Mouse (Mus musculus) midbrain, postnatal 0 days (tissue): ENCODE measurements at regions not wholly inside any gene's neighbourhood (a gene's known extent, or its start where the extent isn't known, plus 50 kb on each side); places are given as distances from the start of the nearest gene placed in this dataset.

Experiments used
- ATAC-seq: fragments of 200-750 bp; cut with Nextera tagmentation; 2 replicates; pipeline ENCODE4 v1.8.0; 2017; ENCODE audit warnings: moderate number of reproducible peaks, mild to moderate bottlenecking, moderate TSS enrichment, moderate library complexity; ENCODE audit not compliant: low FRiP score
- DNase-seq: peaks from one replicate; pipeline ENCODE4 v3.0.0-alpha.2; 2015; ENCODE audit warnings: low spot score
- H3K27ac ChIP-seq: fragments of 300-500 bp; sonication (generic); 2 replicates; pipeline ENCODE4 v1.5.1; 2014; ENCODE audit warnings: low read depth, mild to moderate bottlenecking, low read length, mixed read lengths
- H3K27me3 ChIP-seq: fragments of 300-500 bp; sonication (generic); 2 replicates; pipeline ENCODE4 v1.6.1; 2014; ENCODE audit warnings: low read length, control low read depth, mixed read lengths; ENCODE audit not compliant: insufficient read depth
- H3K36me3 ChIP-seq: fragments of 300-500 bp; sonication (generic); 2 replicates; pipeline ENCODE4 v1.6.1; 2014; ENCODE audit warnings: low read length, control low read depth, mixed read lengths; ENCODE audit not compliant: insufficient read depth
- H3K4me1 ChIP-seq: fragments of 300-500 bp; sonication (generic); 2 replicates; pipeline ENCODE4 v1.6.1; 2014; ENCODE audit warnings: mild to moderate bottlenecking, control low read depth, antibody characterized with exemption, low read length, mixed read lengths; ENCODE audit not compliant: insufficient read depth
- H3K4me2 ChIP-seq: fragments of 300-500 bp; sonication (generic); 2 replicates; pipeline ENCODE4 v1.6.1; 2014; ENCODE audit warnings: low read depth, mild to moderate bottlenecking, low read length, mixed read lengths; ENCODE audit not compliant: poor library complexity, severe bottlenecking
- H3K4me3 ChIP-seq: fragments of 300-500 bp; sonication (generic); 2 replicates; pipeline ENCODE4 v1.5.1; 2014; ENCODE audit warnings: low read depth, mild to moderate bottlenecking, low read length, moderate library complexity
- H3K9ac ChIP-seq: fragments of 300-500 bp; sonication (generic); replicated peaks from 2 replicates; pipeline ENCODE4 v1.6.1; 2014; ENCODE audit warnings: mild to moderate bottlenecking, low read length, moderate library complexity, mixed read lengths; ENCODE audit not compliant: poor library complexity, severe bottlenecking
- H3K9me3 ChIP-seq: fragments of 300-500 bp; sonication (generic); 2 replicates; pipeline ENCODE4 v1.6.1; 2016; ENCODE audit warnings: low read length, control low read depth
- CTCF ChIP-seq: IDR thresholded peaks from 2 replicates; pipeline ENCODE4 v1.5.1; 2016; ENCODE audit warnings: antibody characterized with exemption, mild to moderate bottlenecking
- WGBS: fragments of 180-500 bp; shearing (Covaris S2); extraction: QIAGEN DNeasy Blood & Tissue Kit; methylation state at CpG from one replicate; pipeline ENCODE4 v1.1.7; 2014; 5-methylcytosine and 5-hydroxymethylcytosine counted together

GRCm38 (mm10) chr15:62056889-62057288, 1134.1 kb upstream of the A1bg start:
- 95% methylated on average over 11 of the region's 11 CpGs for WGBS
- Histone ChIP-seq H3K9ac (no peak overlapping the region), H3K27ac (no peak overlapping the region), H3K4me1 (no peaks in the 10 kb centered on the region), H3K36me3 (no peaks in the 10 kb centered on the region), H3K9me3 (no peaks in the 10 kb centered on the region), H3K4me2 (no peak overlapping the region), H3K27me3 (no peaks in the 10 kb centered on the region), H3K4me3 (no peak overlapping the region)
- TF ChIP-seq CTCF = no peak
- ATAC-seq (no peak), DNase-seq (no peak)

- no peak overlapping the region for H3K4me2 ChIP-seq
- H3K27ac ChIP-seq = no peak overlapping the region
- no peaks in the 10 kb centered on the region for H3K36me3 ChIP-seq
- no peaks in the 10 kb centered on the region for H3K9me3 ChIP-seq
- no peak overlapping the region for H3K9ac ChIP-seq
- no peaks in the 10 kb centered on the region for H3K27me3 ChIP-seq
- 86% methylated on average over 3 of the region's 3 CpGs for WGBS
- no peak for TF ChIP-seq CTCF
- H3K4me1 ChIP-seq = no peaks in the 10 kb centered on the region
- no peak for DNase-seq
- no peak overlapping the region for H3K4me3 ChIP-seq
- ATAC-seq = no peak
Measured at GRCm38 (mm10) chr15:62056401-62056800, 1133.6 kb upstream of the A1bg start.

GRCm38 (mm10) chr15:62055011-62055410, 1132.2 kb upstream of the A1bg start:
- Histone ChIP-seq H3K27ac (no peak overlapping the region), H3K36me3 (no peaks in the 10 kb centered on the region), H3K4me2 (no peak overlapping the region), H3K9me3 (no peaks in the 10 kb centered on the region), H3K4me1 (no peaks in the 10 kb centered on the region), H3K4me3 (no peak overlapping the region), H3K27me3 (no peaks in the 10 kb centered on the region), H3K9ac (no peak overlapping the region)
- DNase-seq = no peak
- TF ChIP-seq CTCF = no peak
- no peak for ATAC-seq
- 90% methylated on average over 2 of the region's 2 CpGs for WGBS

GRCm38 (mm10) chr15:62053420-62054239, 1130.8 kb upstream of the A1bg start:
- TF ChIP-seq CTCF = no peak
- H3K4me2 ChIP-seq = no peak overlapping the region
- H3K36me3 ChIP-seq = no peaks in the 10 kb centered on the region
- WGBS = 87% methylated on average over 8 of the region's 8 CpGs
- no peak overlapping the region for H3K4me3 ChIP-seq
- no peaks in the 10 kb centered on the region for H3K9me3 ChIP-seq
- no peak overlapping the region for H3K9ac ChIP-seq
- H3K4me1 ChIP-seq = no peaks in the 10 kb centered on the region
- no peaks in the 10 kb centered on the region for H3K27me3 ChIP-seq
- no peak for ATAC-seq
- no peak overlapping the region for H3K27ac ChIP-seq
- DNase-seq = no peak

- H3K4me2 ChIP-seq = no peak overlapping the region
- no peaks in the 10 kb centered on the region for H3K9me3 ChIP-seq
- DNase-seq = no peak
- H3K4me3 ChIP-seq = no peak overlapping the region
- no peak overlapping the region for H3K9ac ChIP-seq
- TF ChIP-seq CTCF = no peak
- no peak overlapping the region for H3K27ac ChIP-seq
- ATAC-seq = no peak
- H3K4me1 ChIP-seq = no peaks in the 10 kb centered on the region
- no peaks in the 10 kb centered on the region for H3K27me3 ChIP-seq
- 84% methylated on average over 9 of the region's 9 CpGs for WGBS
- no peaks in the 10 kb centered on the region for H3K36me3 ChIP-seq
Measured at GRCm38 (mm10) chr15:62049416-62049815, 1126.6 kb upstream of the A1bg start.

- TF ChIP-seq CTCF = no peak
- Histone ChIP-seq H3K4me3 (no peak overlapping the region), H3K4me2 (no peak overlapping the region), H3K9ac (no peak overlapping the region), H3K9me3 (no peaks in the 10 kb centered on the region), H3K27ac (no peak overlapping the region), H3K4me1 (no peaks in the 10 kb centered on the region), H3K27me3 (no peaks in the 10 kb centered on the region), H3K36me3 (no peaks in the 10 kb centered on the region)
- 90% methylated on average over 4 of the region's 4 CpGs for WGBS
- ATAC-seq (no peak), DNase-seq (no peak)
Measured at GRCm38 (mm10) chr15:62048981-62049380, 1126.2 kb upstream of the A1bg start.
